Mouse (Mus musculus) embryonic facial prominence, embryonic 12.5 days (tissue): Measurements from ENCODE around the gene 1700029H14Rik. TPM values are rescaled to one million over a fixed set of nuclear protein-coding genes. Genes with fewer than 3 reads are reported as not detected.

ENCODE experiments used
- ATAC-seq: fragments of 200-750 bp; cut with Nextera tagmentation; 2 replicates; pipeline ENCODE4 v1.8.0; 2017; ENCODE audit not compliant: insufficient number of reproducible peaks, insufficient read depth, low FRiP score, low TSS enrichment
- H3K27ac ChIP-seq: fragments of 300-500 bp; sonication (generic); 2 replicates; pipeline ENCODE4 v1.5.1; 2016; ENCODE audit warnings: mild to moderate bottlenecking
- H3K27me3 ChIP-seq: fragments of 300-500 bp; sonication (generic); 2 replicates; pipeline ENCODE4 v1.6.1; 2016; ENCODE audit warnings: mild to moderate bottlenecking, moderate library complexity
- H3K36me3 ChIP-seq: fragments of 300-500 bp; sonication (generic); 2 replicates; pipeline ENCODE4 v1.6.1; 2016; ENCODE audit warnings: mild to moderate bottlenecking
- H3K4me1 ChIP-seq: fragments of 300-500 bp; sonication (generic); 2 replicates; pipeline ENCODE4 v1.6.1; 2016
- H3K4me2 ChIP-seq: fragments of 300-500 bp; sonication (generic); replicated peaks from 2 replicates; pipeline ENCODE4 v1.6.1; 2016; ENCODE audit warnings: mild to moderate bottlenecking, moderate library complexity
- H3K4me3 ChIP-seq: fragments of 300-500 bp; sonication (generic); 2 replicates; pipeline ENCODE4 v1.5.1; 2016; ENCODE audit warnings: mild to moderate bottlenecking
- H3K9ac ChIP-seq: fragments of 300-500 bp; sonication (generic); 2 replicates; pipeline ENCODE4 v1.6.1; 2016; ENCODE audit warnings: mild to moderate bottlenecking, moderate library complexity
- H3K9me3 ChIP-seq: fragments of 300-500 bp; sonication (generic); 2 replicates; pipeline ENCODE4 v1.6.1; 2016; ENCODE audit warnings: mild to moderate bottlenecking, moderate library complexity
- WGBS: fragments of 180-500 bp; shearing (Covaris S2); methylation state at CpG from one replicate; pipeline ENCODE4 v1.1.7; 2016; 5-methylcytosine and 5-hydroxymethylcytosine counted together
- polyA plus RNA-seq: library from polyadenylated mRNA; unstranded; fragments of >200 nt; fragmentation: Nextera tagmentation; extraction: Ambion mirVana; gene quantifications from 2 replicates; pipeline ENCODE4 v1.2.1, GENCODE M21; 2016

Gene 1700029H14Rik
- polyA plus RNA-seq, result not detected in 2 replicates

DNA sequence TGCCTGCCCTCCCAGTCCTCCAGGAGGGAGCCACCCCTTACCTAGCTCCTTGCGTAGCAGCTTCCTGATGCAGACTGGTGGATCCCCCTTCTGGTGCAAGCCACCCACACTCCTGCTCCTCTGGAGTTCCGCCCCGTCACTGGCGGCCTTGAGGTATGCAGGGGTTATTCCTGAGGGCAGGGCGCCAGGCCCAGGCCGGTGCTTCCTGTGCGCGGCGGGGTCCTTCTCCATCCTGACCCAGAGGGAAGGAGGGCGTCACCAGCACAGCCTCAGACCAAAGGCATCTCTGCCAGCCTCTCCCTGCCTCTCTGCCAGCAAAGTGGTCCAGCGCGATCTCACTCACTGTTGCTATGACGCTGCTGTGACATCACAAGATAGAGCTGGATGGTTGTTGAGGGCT lies at the start of gene 1700029H14Rik:
Gene 1700029H14Rik, minus strand, starts transcription at position 344 of the 400 bp plus-strand sequence.
- no peak for ATAC-seq
- Histone ChIP-seq H3K27ac (no peak within 1 kb of the TSS), H3K4me2 (no peak within 1 kb of the TSS)

DNA sequence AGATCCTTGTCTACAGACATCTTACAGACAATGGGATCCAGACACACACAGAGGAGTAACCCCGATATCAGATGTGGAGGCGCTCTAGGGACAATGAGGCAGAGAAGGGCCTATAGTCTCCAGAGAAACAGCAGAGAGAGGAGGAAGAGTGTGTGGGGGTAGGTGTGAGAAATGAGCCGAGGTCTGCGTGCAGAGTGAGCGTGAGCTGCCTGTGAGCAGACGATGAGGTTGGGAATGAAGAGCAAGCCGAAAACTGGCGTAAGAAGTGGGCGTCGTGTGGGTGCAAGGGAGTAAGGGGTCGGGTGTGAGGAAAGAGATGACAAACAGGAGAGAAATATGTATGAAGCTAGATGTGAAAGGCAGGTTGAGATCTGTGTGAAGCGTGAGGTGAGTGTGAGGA lies 49.4 kb upstream of the 1700029H14Rik start:
- Histone ChIP-seq H3K4me1 (peaks cover 8% of the 10 kb centered on the region; the same call in 1 of the 2 replicates), H3K27ac (no peak overlapping the region), H3K4me2 (no peak overlapping the region), H3K36me3 (peaks cover 9% of the 10 kb centered on the region), H3K9ac (no peak overlapping the region), H3K9me3 (no peaks in the 10 kb centered on the region; the same call in 1 of the 2 replicates), H3K4me3 (no peak overlapping the region), H3K27me3 (no peaks in the 10 kb centered on the region)
- ATAC-seq, result no peak
- 92% methylated on average over 12 of the region's 12 CpGs for WGBS

More for the DNA sequence above, at the start of gene 1700029H14Rik:
- no peaks in the 10 kb centered on the region for H3K9me3 ChIP-seq
- no peaks in the 10 kb centered on the region for H3K27me3 ChIP-seq
- no peaks in the 10 kb centered on the region for H3K36me3 ChIP-seq
- H3K4me1 ChIP-seq, result no peaks in the 10 kb centered on the region
- no peak within 1 kb of the TSS for H3K9ac ChIP-seq
- H3K4me3 ChIP-seq, result no peak within 1 kb of the TSS
- 26% methylated on average over 13 of the region's 13 CpGs for WGBS

- H3K27me3 ChIP-seq, result no peaks in the 10 kb centered on the region
- H3K4me1 ChIP-seq, result peaks cover 5% of the 10 kb centered on the region; the same call in 1 of the 2 replicates
- no peak overlapping the region for H3K4me3 ChIP-seq
- no peak overlapping the region for H3K27ac ChIP-seq
- H3K9me3 ChIP-seq, result no peaks in the 10 kb centered on the region; the same call in 1 of the 2 replicates
- ATAC-seq, result no peak
- no peak overlapping the region for H3K4me2 ChIP-seq
- H3K9ac ChIP-seq, result no peak overlapping the region
- peaks cover 12% of the 10 kb centered on the region for H3K36me3 ChIP-seq
- WGBS, result 84% methylated on average over 5 of the region's 5 CpGs
Observed at GRCm38 (mm10) chr8:13609971-13610370, 47.7 kb upstream of the 1700029H14Rik start.

- no peak for ATAC-seq
- no peak overlapping the region for H3K9ac ChIP-seq
- WGBS, result 93% methylated on average over 6 of the region's 6 CpGs
- no peak overlapping the region for H3K4me3 ChIP-seq
- H3K4me2 ChIP-seq, result no peak overlapping the region
- no peak overlapping the region for H3K27ac ChIP-seq
- H3K27me3 ChIP-seq, result no peaks in the 10 kb centered on the region
- H3K4me1 ChIP-seq, result no peaks in the 10 kb centered on the region
- H3K36me3 ChIP-seq, result peaks cover 12% of the 10 kb centered on the region
- no peaks in the 10 kb centered on the region; the same call in 1 of the 2 replicates for H3K9me3 ChIP-seq
Observed at GRCm38 (mm10) chr8:13608946-13609345, 46.7 kb upstream of the 1700029H14Rik start.

DNA sequence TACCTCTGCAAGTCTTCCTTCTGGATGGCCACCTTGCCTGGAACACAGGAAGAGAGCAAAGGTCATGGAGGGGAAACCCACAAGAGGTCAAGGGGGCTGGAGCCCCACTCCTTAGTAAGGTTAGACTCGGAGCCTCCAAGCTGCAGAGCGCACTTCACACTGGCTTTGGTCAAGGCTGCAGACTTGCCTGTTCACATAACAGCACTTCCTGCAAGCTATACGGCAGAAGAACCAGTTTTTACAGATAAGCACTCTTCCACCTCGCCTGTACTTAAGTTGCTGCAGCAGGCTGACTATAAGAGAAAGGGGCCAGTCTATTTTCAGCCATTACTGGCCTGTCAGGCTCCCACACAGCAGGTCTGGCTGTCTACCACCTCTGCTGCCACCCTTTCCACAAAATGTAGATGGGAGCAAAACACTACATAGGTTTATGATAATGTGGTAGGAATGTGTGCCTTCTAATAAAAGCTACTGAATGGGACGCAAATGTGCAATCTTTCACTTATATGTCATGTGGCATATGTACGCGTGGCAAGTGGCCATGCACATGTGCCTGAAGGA lies 43.7 kb upstream of the 1700029H14Rik start:
- ATAC-seq, result no peak
- 77% methylated on average over 7 of the region's 7 CpGs for WGBS
- no peaks in the 10 kb centered on the region for H3K9me3 ChIP-seq

GRCm38 (mm10) chr8:13602621-13603020 lies 40.4 kb upstream of the 1700029H14Rik start:
- Histone ChIP-seq H3K27me3 (no peaks in the 10 kb centered on the region), H3K9ac (no peak overlapping the region), H3K9me3 (no peaks in the 10 kb centered on the region), H3K4me2 (no peak overlapping the region), H3K27ac (no peak overlapping the region), H3K4me3 (no peak overlapping the region), H3K36me3 (peaks cover 3% of the 10 kb centered on the region; the same call in 1 of the 2 replicates), H3K4me1 (no peaks in the 10 kb centered on the region)
- WGBS, result 60% methylated on average over 8 of the region's 8 CpGs
- ATAC-seq, result no peak

More for the DNA sequence above, 43.7 kb upstream of the 1700029H14Rik start:
- H3K9ac ChIP-seq, result no peak overlapping the region
- H3K27ac ChIP-seq, result no peak overlapping the region
- peaks cover 3% of the 10 kb centered on the region; the same call in 1 of the 2 replicates for H3K36me3 ChIP-seq
- no peaks in the 10 kb centered on the region for H3K27me3 ChIP-seq
- H3K4me1 ChIP-seq, result no peaks in the 10 kb centered on the region
- H3K4me3 ChIP-seq, result no peak overlapping the region
- H3K4me2 ChIP-seq, result no peak overlapping the region

GRCm38 (mm10) chr8:13601166-13601565 lies 38.9 kb upstream of the 1700029H14Rik start:
- no peaks in the 10 kb centered on the region for H3K4me1 ChIP-seq

GRCm38 (mm10) chr8:13600716-13601115 lies 38.5 kb upstream of the 1700029H14Rik start:
- H3K27ac ChIP-seq, result no peak overlapping the region
- ATAC-seq, result no peak
- 85% methylated on average over 10 of the region's 10 CpGs for WGBS
- H3K4me1 ChIP-seq, result no peaks in the 10 kb centered on the region
- H3K4me2 ChIP-seq, result no peak overlapping the region
- no peak overlapping the region for H3K9ac ChIP-seq
- no peaks in the 10 kb centered on the region for H3K9me3 ChIP-seq
- peaks cover 9% of the 10 kb centered on the region; the same call in 1 of the 2 replicates for H3K36me3 ChIP-seq
- H3K27me3 ChIP-seq, result no peaks in the 10 kb centered on the region
- no peak overlapping the region for H3K4me3 ChIP-seq

More at GRCm38 (mm10) chr8:13601166-13601565, 38.9 kb upstream of the 1700029H14Rik start:
- Histone ChIP-seq H3K27ac (no peak overlapping the region), H3K4me2 (no peak overlapping the region), H3K9ac (no peak overlapping the region), H3K9me3 (no peaks in the 10 kb centered on the region), H3K36me3 (peaks cover 11% of the 10 kb centered on the region; the same call in 1 of the 2 replicates), H3K27me3 (no peaks in the 10 kb centered on the region), H3K4me3 (no peak overlapping the region)
- 85% methylated on average over 11 of the region's 11 CpGs for WGBS
- no peak for ATAC-seq

GRCm38 (mm10) chr8:13600204-13600603 lies 37.9 kb upstream of the 1700029H14Rik start:
- no peak for ATAC-seq
- H3K27ac ChIP-seq, result no peak overlapping the region
- no peak overlapping the region for H3K4me2 ChIP-seq
- 74% methylated on average over 7 of the region's 7 CpGs for WGBS
- H3K4me1 ChIP-seq, result no peaks in the 10 kb centered on the region
- no peaks in the 10 kb centered on the region for H3K27me3 ChIP-seq
- H3K9ac ChIP-seq, result no peak overlapping the region
- H3K4me3 ChIP-seq, result no peak overlapping the region
- H3K36me3 ChIP-seq, result 0 out of 2 replicates have a peak, but pooled peaks cover 8% of the 10 kb centered on the region
- H3K9me3 ChIP-seq, result no peaks in the 10 kb centered on the region

DNA sequence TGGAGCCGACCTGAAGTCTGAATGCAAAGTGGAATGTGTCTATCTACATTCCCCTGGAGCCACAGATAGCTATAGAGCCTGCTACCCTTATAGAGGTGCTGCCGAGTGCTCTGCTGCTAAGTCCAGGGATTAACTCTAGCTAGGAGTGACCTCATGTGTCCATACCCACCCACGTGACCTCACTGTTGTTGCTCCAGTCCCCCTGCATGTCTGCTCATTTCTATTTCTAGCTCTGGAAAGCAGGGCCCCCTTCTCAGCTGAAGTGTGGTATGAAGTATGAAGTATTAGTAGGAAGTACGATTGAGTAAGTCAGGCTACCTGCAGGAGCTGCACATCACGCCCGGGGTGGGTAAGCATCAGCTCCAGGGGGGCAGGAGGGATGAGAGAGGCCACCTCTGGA lies 35.5 kb upstream of the 1700029H14Rik start:
- no peak for ATAC-seq

DNA sequence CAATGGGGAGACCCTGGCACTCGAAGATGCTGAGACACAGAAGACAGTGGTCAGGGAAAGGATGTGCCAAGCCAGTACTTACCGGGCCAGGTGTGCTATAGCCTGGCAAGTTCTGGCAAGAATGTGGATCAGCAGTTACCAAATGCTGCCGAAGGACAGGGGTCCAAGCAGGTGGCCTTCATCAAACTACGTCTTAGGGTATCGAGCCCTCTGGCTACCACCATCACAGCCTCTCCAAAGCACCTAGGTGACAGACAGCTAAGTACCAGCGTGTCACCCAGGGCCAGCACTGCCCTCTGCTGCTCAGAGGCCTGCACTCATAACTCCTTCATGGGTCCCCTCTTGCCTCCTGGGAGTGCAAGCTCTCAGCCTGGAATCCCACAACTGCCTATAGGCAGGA lies 33.6 kb upstream of the 1700029H14Rik start:
- Histone ChIP-seq H3K27me3 (no peaks in the 10 kb centered on the region), H3K27ac (no peak overlapping the region), H3K4me3 (no peak overlapping the region), H3K4me1 (no peaks in the 10 kb centered on the region), H3K9me3 (no peaks in the 10 kb centered on the region), H3K4me2 (no peak overlapping the region), H3K36me3 (0 out of 2 replicates have a peak, but pooled peaks cover 8% of the 10 kb centered on the region), H3K9ac (no peak overlapping the region)
- ATAC-seq, result no peak
- WGBS, result 89% methylated on average over 6 of the region's 6 CpGs

More for the DNA sequence above, 35.5 kb upstream of the 1700029H14Rik start:
- H3K27ac ChIP-seq, result no peak overlapping the region
- H3K9ac ChIP-seq, result no peak overlapping the region
- 0 out of 2 replicates have a peak, but pooled peaks cover 8% of the 10 kb centered on the region for H3K36me3 ChIP-seq
- WGBS, result 89% methylated on average over 6 of the region's 6 CpGs
- H3K27me3 ChIP-seq, result no peaks in the 10 kb centered on the region
- no peaks in the 10 kb centered on the region for H3K4me1 ChIP-seq
- H3K4me2 ChIP-seq, result no peak overlapping the region
- H3K9me3 ChIP-seq, result no peaks in the 10 kb centered on the region
- no peak overlapping the region for H3K4me3 ChIP-seq

DNA sequence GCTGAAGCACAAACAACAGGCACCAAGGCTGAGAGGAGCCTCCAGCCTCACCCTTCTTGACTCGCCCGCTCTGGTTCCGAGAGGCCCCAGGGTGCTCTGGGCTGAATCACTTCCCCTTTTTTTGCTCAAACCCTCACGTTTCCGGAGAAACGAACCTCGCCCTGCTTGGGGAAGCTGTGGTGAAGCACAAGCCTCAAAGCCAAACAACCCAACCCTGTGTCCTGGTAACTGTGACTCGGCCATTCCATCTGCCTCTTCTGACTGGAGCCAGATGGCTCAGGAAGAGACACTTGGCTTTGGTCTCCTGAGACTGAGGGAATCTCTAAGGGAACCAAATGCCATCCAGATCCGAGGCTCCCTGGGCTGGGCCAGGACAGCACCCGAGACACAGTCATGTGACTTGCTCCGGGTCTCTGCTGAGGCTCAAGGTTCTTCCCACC lies 32.6 kb upstream of the 1700029H14Rik start:
- H3K36me3 ChIP-seq, result 0 out of 2 replicates have a peak, but pooled peaks cover 8% of the 10 kb centered on the region
- no peak overlapping the region for H3K27ac ChIP-seq
- no peak for ATAC-seq
- 78% methylated on average over 11 of the region's 11 CpGs for WGBS
- no peaks in the 10 kb centered on the region for H3K27me3 ChIP-seq
- H3K4me2 ChIP-seq, result no peak overlapping the region
- no peaks in the 10 kb centered on the region for H3K9me3 ChIP-seq
- H3K4me1 ChIP-seq, result no peaks in the 10 kb centered on the region
- no peak overlapping the region for H3K4me3 ChIP-seq
- H3K9ac ChIP-seq, result no peak overlapping the region
